Mouse (Mus musculus): ENCODE results near the gene Cdc6.
A peak's percentile ranks its signal among the peaks of the same experiment; 100 is the strongest.
"Not testable (repeated sequence)": the region's sequence is repeated elsewhere in the genome, so short reads cannot be mapped to it uniquely, and the experiment has no call there.

Cdc6 gene

GRCm38 (mm10) chr11:98909654-98910053 lies 2.1 kb downstream of the Cdc6 start:
- DNase-seq (ENCODE audit: low spot score) = peak; percentile 59

- DNase-seq (ENCODE audit: low spot score) = no peak
Measured at GRCm38 (mm10) chr11:98910415-98910814, 2.8 kb downstream of the Cdc6 start.

DNA sequence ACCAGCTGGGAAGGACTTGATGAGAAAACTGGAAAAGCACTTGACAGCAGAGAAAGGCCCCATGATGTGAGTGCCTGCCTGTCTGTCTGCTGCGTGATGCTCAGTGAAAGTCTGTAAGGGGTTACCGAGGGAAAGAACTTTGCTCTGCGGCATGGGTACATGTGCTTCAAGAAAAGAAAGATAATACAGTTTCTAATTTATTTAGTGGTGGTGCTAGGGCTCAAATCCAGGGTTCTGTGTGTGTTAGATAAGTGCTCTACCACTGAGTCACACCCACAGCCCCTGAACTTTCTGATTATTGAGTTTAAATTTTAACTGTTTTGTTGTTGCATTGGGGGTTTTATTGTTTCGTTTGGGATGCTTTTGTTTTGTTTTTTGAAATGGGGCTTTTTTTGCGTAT lies 3.9 kb downstream of the Cdc6 start:
- no peak for DNase-seq (ENCODE audit: low spot score)

GRCm38 (mm10) chr11:98914196-98914595 lies 6.6 kb downstream of the Cdc6 start:
- no peak for DNase-seq (ENCODE audit: low spot score)

DNA sequence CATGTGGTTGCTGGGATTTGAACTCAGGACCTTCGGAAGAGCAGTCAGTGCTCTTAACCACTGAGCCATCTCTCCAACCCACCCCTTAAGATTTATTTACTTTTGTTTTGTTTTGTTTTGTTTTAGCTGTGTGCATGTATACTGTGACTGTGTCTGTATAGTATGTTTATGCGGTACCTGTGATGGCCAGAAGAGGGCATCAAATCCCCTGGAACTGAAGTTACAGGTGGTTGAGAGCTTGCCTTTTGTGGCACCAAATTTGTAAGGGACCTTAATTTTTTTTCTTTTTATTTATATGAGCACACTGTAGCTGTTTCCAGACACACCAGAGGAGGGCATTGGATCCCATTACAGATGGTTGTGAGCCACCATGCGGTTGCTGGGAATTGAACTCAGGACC lies 8.8 kb downstream of the Cdc6 start:
- not testable (repeated sequence) for DNase-seq (ENCODE audit: low spot score)

DNA sequence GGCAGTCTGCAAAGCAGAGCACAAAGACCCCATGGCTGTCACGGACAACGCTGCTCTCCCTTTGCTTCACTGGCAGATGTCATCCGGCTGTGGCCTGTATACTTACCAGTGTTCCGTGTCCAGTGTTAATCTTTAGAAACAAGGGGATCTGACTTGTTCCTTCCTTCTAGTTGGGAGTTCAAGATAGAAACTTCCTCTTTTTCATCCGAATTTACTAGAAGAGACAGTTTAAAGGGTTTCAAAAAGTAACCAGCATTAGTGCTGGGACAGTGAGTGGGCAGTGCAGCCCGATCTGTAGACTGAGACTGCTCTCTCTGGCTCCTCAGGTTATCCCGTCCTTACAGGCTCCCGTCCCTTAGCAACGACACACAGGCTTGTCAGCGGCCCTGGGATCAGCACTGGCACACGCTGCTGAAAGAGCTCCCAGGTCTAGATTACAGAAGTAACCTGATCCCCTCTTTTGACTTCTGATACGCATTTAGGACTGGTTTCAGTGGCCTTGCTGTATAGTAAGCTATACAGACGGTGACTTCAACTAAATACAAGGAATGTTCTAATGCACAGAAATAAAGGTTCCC lies 9.9 kb downstream of the Cdc6 start:
- DNase-seq (ENCODE audit: low spot score) = no peak

- no peak for DNase-seq (ENCODE audit: low spot score)
Measured at GRCm38 (mm10) chr11:98918231-98918630, 10.6 kb downstream of the Cdc6 start.

DNA sequence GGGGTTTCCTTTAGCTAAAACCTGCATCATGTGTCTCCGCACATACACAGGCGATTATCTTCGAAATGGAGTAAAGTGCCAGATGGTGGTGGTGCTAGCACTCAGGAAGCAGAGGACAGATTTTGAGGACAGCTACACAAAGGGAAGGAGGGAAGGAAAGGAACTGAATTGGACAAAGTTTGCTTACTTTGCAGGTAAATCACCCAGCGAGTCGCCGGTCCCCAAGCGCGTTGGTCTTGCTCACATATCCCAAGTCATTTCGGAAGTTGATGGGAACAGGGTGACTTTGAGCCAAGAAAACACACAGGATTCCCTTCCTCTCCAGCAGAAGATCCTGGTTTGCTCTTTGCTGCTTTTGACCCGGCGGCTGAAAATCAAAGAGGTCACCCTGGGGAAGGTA lies 11.4 kb downstream of the Cdc6 start:
- DNase-seq (ENCODE audit: low spot score) = no peak

DNA sequence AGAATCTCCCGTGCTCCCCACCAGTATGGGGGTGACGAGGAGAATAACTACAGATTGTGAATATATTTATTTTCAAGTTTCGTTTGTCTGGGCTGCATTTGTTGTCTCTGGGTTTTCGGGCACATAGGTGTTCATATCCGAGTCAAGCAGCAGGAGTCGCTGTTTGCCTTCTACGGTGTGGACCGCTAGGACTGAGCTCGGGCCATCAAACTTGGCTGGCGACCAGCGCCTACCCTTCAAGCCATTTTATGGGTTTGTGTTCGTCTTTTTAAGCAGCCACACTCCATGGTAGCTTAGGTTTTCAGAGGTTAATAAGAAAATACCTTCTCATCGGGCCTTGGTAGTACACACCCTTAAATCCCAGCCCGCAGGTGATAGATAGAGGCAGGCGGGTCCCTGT lies 14.2 kb downstream of the Cdc6 start:
- DNase-seq (ENCODE audit: low spot score) = not testable (repeated sequence)

GRCm38 (mm10) chr11:98922307-98922706 lies 14.7 kb downstream of the Cdc6 start:
- not testable (repeated sequence) for DNase-seq (ENCODE audit: low spot score)

DNA sequence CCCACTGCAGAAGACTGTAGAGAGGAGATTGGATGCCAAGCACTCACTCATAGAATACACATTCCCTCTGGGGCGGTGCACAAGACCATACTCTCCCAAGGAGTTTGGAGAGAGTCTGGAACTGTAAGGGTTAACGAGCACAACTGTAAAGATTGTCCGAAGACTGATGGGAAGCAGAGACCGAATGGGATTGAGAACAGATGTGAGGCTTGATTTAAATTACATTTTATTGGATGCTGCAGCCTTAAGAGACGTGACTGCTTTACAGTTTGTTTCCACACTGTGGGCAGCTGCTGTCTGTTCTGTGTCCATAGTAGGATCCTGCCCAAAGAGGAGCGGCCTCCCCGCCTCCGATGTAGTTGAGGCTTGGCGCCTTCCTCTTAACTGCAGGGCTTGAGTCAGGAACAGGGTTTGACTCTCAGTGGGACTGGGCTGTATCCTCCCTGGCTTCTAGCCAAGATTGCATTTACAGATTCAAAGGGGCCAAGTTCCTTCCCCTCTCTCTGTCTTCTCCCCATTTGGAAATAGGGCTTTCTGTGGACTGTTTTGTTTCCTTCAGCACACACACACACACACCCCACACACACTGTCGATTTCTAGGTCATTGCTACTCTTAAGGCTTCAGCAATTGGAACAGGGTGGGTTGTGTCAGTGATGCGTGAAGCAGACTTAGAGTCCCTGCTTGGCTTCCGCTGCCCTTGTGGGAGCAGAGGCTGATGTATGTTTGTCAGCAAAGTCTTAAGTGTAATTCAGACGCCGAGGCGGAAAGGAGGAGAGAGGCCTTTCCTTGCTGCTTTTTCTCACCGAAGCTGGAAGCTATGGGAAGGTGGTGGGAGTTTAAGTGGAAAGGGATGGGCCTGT lies 15.5 kb downstream of the Cdc6 start:
- not testable (repeated sequence) for DNase-seq (ENCODE audit: low spot score)

DNA sequence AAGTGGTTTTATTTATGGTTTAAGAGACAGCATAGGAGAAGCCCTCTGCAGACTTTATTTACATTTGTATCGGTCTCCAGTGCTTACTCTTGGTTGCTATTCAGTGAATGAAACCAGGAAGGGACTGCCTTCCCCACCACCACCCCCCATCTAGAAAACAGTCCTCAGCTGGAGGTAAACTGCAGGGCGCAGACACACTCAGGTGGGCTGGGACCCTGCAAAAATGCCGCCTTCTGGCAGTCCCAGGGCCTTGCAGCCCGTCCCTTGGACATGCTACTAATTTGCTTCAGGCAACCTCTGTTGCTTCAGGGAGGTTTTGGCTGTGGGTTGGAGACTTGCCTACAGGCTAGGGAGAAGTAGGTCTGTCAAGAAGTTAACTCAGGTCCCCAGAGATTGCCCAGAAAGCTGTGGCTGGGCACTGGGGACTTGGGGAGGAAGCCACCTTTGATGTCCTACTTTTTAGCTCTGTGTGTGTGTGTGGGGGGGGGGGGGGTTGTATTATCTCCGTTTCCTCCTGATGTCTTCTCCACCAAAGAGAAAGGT lies 17.1 kb downstream of the Cdc6 start:
- no peak for DNase-seq (ENCODE audit: low spot score)

- no peak for DNase-seq (ENCODE audit: low spot score)
Measured at GRCm38 (mm10) chr11:98925265-98925721, 17.7 kb downstream of the Cdc6 start.

- DNase-seq (ENCODE audit: low spot score) = no peak
Measured at GRCm38 (mm10) chr11:98925868-98926311, 18.3 kb downstream of the Cdc6 start.

DNA sequence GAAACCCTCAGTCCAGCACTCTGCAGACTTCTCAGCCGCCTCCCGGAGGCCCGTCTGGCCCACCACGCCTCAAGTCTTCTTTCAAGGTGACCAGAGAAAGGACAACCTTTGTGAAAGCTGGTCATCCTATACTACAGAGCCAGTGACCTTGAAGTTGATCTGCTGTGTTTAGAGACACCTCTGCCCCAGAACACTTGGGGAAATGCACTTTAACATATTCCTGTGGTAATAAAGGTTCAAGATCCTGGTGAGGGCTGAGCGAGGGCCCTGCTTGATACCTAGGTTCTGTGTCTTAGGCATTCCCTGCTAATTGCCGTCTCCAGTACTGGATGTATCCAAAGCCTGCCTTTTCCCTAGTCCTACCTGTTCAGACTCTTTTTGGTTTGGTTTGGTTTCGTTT lies 19.0 kb downstream of the Cdc6 start:
- DNase-seq (ENCODE audit: low spot score) = no peak

- DNase-seq (ENCODE audit: low spot score) = no peak
Measured at GRCm38 (mm10) chr11:98927438-98928076, 20.0 kb downstream of the Cdc6 start, which contains the start of gene Rara. Rara (plus strand) TSS chr11:98927818.

DNA sequence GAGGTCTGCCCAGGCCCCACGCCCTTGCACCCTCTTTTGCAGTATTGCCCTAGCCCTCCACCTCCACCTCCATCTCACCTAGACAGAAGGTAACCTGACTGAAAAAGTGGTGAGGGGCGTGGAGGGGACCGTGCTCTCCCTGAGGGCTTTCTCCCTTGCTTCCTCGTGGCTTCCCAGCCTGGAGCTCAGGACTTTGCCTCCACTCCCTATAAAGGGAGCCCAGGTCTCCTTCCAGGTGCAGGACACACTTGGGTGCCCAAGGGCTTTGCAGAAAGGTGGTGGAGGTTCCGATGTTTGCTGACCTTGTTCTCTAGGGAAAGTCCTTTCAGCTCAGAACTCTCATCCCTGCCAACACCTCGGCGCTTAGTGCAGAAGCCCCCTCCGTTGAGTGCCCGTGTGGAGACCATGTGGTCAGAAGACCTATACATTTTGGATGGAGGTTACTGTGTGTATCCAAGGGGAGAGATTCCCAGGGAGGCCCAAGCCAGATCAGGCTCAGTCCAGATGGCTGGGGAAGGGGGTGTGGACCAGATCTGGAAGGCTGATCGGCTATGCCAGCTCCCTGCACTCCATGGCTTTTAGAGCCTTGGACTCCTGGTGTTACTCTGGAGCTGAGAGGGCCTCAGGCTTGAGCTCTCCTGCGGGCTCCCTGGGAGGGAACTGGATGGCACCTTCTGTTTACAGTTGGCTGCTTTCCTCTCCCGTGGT lies 20.7 kb downstream of the Cdc6 start:
- no peak for DNase-seq (ENCODE audit: low spot score)

- no peak for DNase-seq (ENCODE audit: low spot score)
Measured at GRCm38 (mm10) chr11:98929503-98929902, 21.9 kb downstream of the Cdc6 start.

DNA sequence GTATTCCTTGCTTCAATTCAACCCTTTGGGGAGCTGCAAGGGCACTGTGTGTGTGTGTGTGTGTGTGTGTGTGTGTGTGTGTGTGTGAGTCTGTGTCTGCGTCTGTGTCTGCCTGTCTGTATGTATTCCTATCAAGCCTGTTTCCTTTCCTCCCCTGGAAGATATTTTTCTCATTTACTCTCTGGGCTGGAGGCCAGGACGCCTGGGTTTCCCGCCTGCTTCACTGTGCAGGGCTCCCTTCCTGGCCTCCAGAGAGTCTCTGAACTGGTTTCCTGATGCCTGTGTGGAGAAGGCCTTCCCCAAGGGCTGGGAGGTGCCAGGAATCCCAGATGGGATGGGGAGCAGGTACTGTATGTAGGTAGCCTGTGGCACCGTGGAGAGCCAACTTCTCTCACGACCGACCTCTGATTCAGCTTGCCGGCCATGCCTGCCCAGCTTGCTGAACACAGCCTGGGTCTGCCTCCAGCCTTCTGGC lies 22.6 kb downstream of the Cdc6 start:
- DNase-seq (ENCODE audit: low spot score) = no peak

GRCm38 (mm10) chr11:98930773-98931512 lies 23.3 kb downstream of the Cdc6 start:
- no peak for DNase-seq (ENCODE audit: low spot score)

Measured in left cerebral cortex, adult 11 months (tissue).